Mouse (Mus musculus) gastrocnemius, adult 18-20 months (tissue): Measurements from ENCODE around the gene Pxn. TPM values are rescaled to one million over a fixed set of nuclear protein-coding genes. Genes with fewer than 3 reads are reported as not detected.

Experiments
- DNase-seq: peaks from one replicate; pipeline ENCODE4 v3.0.0; 2021; ENCODE audit warnings: low spot score
- long read RNA-seq, 2 experiments: library from polyadenylated mRNA; stranded (forward); transcript quantifications; one replicate each; pipeline ENCODE4 v2.0.0; 2021
- total RNA-seq, 2 experiments: library from RNA; stranded (reverse); gene quantifications; 2 replicates each; pipeline ENCODE4 v1.2.3; 2021

Gene Pxn
- 10 to 100 TPM; 87.2 to 94.2 TPM for total RNA-seq
- long read RNA-seq, experiment 1, transcript Pxn-201 (11 exons, 3,706 nt) = major isoform, 9 of 104 reads
- long read RNA-seq, experiment 1, partial matches to known transcripts = 28 of 104 reads
- long read RNA-seq, experiment 1, other reads (novel, unspliced or antisense) = 64 of 104 reads
- long read RNA-seq, experiment 2, partial matches to known transcripts = 26 of 81 reads
- long read RNA-seq, experiment 2, other reads (novel, unspliced or antisense) = 52 of 81 reads

GRCm38 (mm10) chr5:115506454-115507201 lies at the start of gene Pxn:
Gene Pxn (plus strand): TSS chr5:115506676.
- peak; percentile 93 for DNase-seq

GRCm38 (mm10) chr5:115458918-115459317 lies 47.6 kb upstream of the Pxn start:
- DNase-seq = no peak

GRCm38 (mm10) chr5:115464408-115465115 lies 41.9 kb upstream of the Pxn start:
- DNase-seq = no peak

- DNase-seq = no peak
These were observed 40.6 kb upstream of the Pxn start, which contains the start of gene Pla2g1b for GRCm38 (mm10) chr5:115465642-115466420. Gene Pla2g1b (plus strand): TSS chr5:115466262.

GRCm38 (mm10) chr5:115469791-115470190 lies 36.7 kb upstream of the Pxn start:
- no peak for DNase-seq

GRCm38 (mm10) chr5:115470766-115471531 lies 35.5 kb upstream of the Pxn start:
- DNase-seq = peak; percentile 49

- no peak for DNase-seq
These were observed 33.3 kb upstream of the Pxn start for GRCm38 (mm10) chr5:115473191-115473590.

- no peak for DNase-seq
These were observed 32.2 kb upstream of the Pxn start for GRCm38 (mm10) chr5:115474174-115474828.

- peak; percentile 52 for DNase-seq
These were observed 31.0 kb upstream of the Pxn start for GRCm38 (mm10) chr5:115475337-115476106.

- no peak for DNase-seq
These were observed 30.3 kb upstream of the Pxn start for GRCm38 (mm10) chr5:115476107-115476727.

GRCm38 (mm10) chr5:115479561-115479960 lies 26.9 kb upstream of the Pxn start:
- no peak for DNase-seq

- DNase-seq = no peak
These were observed 26.4 kb upstream of the Pxn start for GRCm38 (mm10) chr5:115480101-115480500.

GRCm38 (mm10) chr5:115482390-115483265 lies 23.8 kb upstream of the Pxn start:
- no peak for DNase-seq

- DNase-seq = no peak
These were observed 23.1 kb upstream of the Pxn start for GRCm38 (mm10) chr5:115483385-115483784.

- DNase-seq = peak; percentile 92
These were observed 22.2 kb upstream of the Pxn start, which contains the start of gene Sirt4 for GRCm38 (mm10) chr5:115483947-115484920. Gene Sirt4 (minus strand): TSS chr5:115484725.

GRCm38 (mm10) chr5:115484996-115485395 lies 21.5 kb upstream of the Pxn start:
- no peak for DNase-seq
